Mouse (Mus musculus) common myeloid progenitor, adult 5-6 weeks (primary cell): ENCODE measurements around the gene Exo5. TPM values are rescaled to one million over a fixed set of nuclear protein-coding genes. Genes with fewer than 3 reads are reported as not detected.

Experiments used
- ATAC-seq: replicated peaks from 2 replicates; pipeline ENCODE4 v1.8.0; 2016; ENCODE audit warnings: low read depth, mild to moderate bottlenecking, moderate TSS enrichment, inconsistent platforms; ENCODE audit not compliant: poor library complexity, severe bottlenecking
- total RNA-seq: library from RNA; stranded (forward); fragments of 200-1000, 187-1606 nt; gene quantifications from 2 replicates; pipeline ENCODE4 v1.2.3, GENCODE M21; 2017

The Exo5 gene
- total RNA-seq, 1 experiment from 2014 or later: 27.5 TPM

DNA sequence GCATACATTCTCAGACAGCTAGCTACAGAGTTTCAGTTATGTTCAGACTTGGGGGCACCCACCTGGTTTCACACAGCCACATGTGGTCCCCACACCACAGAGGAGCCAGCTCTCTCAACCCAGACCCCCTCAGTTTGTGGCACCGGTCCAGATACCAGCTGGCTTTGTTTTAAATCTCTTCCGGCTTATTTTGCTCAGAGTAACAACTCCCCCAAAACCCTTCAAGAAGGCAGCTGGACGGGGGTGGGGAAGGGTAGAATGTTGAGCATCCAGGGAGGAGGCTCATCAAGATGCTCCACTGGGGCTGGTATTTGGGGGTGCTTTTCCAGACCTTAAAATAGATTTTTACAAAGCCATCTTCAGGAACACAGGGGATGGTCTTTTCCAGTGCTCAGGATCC is 46.1 kb downstream of the Exo5 start:
- no peak for ATAC-seq

- no peak for ATAC-seq
These were observed 48.9 kb downstream of the Exo5 start for GRCm38 (mm10) chr4:120875961-120876360.

Other genes starting within 250 kb of the Exo5 start
- gene Kcnq4, start 176.4 kb downstream of the Exo5 start, total RNA-seq: not detected in 2 replicates
- gene Nfyc, start 93.4 kb downstream of the Exo5 start, total RNA-seq: 51.2 and 73.2 TPM in 2 replicates
- 0.05 and 0.19 TPM in 2 replicates for gene Rims3, start 70.2 kb downstream of the Exo5 start, total RNA-seq
- 1.6 and 7.9 TPM in 2 replicates for gene Zfp69, start 26.7 kb upstream of the Exo5 start, total RNA-seq
- 63.8 and 81.6 TPM in 2 replicates for gene Smap2, start 92.2 kb upstream of the Exo5 start, total RNA-seq
- not detected in 2 replicates for gene Col9a2, start 114.4 kb upstream of the Exo5 start, total RNA-seq
- gene Zmpste24, start 173.2 kb upstream of the Exo5 start, total RNA-seq: 53.3 and 60.1 TPM in 2 replicates
- gene Tmco2, start 184.2 kb upstream of the Exo5 start, total RNA-seq: not detected in 2 replicates